Mouse (Mus musculus) intestine, embryonic 16.5 days (tissue): ENCODE data around the gene Slc5a2. TPM values are rescaled to one million over a fixed set of nuclear protein-coding genes. Genes with fewer than 3 reads are reported as not detected.

Experiments
- ATAC-seq: fragments of 200-750 bp; cut with Nextera tagmentation; 2 replicates; pipeline ENCODE4 v1.8.0; 2017; ENCODE audit warnings: moderate TSS enrichment, moderate library complexity
- H3K27ac ChIP-seq: fragments of 300-500 bp; sonication (generic); 2 replicates; pipeline ENCODE4 v1.5.1; 2014; ENCODE audit warnings: mild to moderate bottlenecking, low read length
- H3K27me3 ChIP-seq: fragments of 300-500 bp; sonication (generic); replicated peaks from 2 replicates; pipeline ENCODE4 v1.6.1; 2014; ENCODE audit warnings: low read length, control low read depth, mixed read lengths; ENCODE audit not compliant: control insufficient read depth, insufficient read depth
- H3K36me3 ChIP-seq: fragments of 300-500 bp; sonication (generic); 2 replicates; pipeline ENCODE4 v1.6.1; 2014; ENCODE audit warnings: low read length, control low read depth; ENCODE audit not compliant: control insufficient read depth, insufficient read depth
- H3K4me1 ChIP-seq: fragments of 300-500 bp; sonication (generic); 2 replicates; pipeline ENCODE4 v1.6.1; 2014; ENCODE audit warnings: low read length, control low read depth, mixed read lengths; ENCODE audit not compliant: control insufficient read depth, insufficient read depth
- H3K4me2 ChIP-seq: fragments of 300-500 bp; sonication (generic); 2 replicates; pipeline ENCODE4 v1.6.1; 2014; ENCODE audit warnings: low read depth, low read length, control low read depth
- H3K4me3 ChIP-seq: fragments of 300-500 bp; sonication (generic); 2 replicates; pipeline ENCODE4 v1.5.1; 2014; ENCODE audit warnings: mild to moderate bottlenecking, low read length
- H3K9ac ChIP-seq: fragments of 300-500 bp; sonication (generic); 2 replicates; pipeline ENCODE4 v1.6.1; 2014; ENCODE audit warnings: low read depth, low read length
- H3K9me3 ChIP-seq: fragments of 300-500 bp; sonication (generic); 2 replicates; pipeline ENCODE4 v1.6.1; 2016; ENCODE audit warnings: low read length, control low read depth; ENCODE audit not compliant: control insufficient read depth
- WGBS: fragments of 180-500 bp; shearing (Covaris S2); extraction: QIAGEN DNeasy Blood & Tissue Kit; methylation state at CpG from one replicate; pipeline ENCODE4 v1.1.7; 2014; 5-methylcytosine and 5-hydroxymethylcytosine counted together
- polyA plus RNA-seq: library from polyadenylated mRNA; unstranded; fragments of >200 nt; fragmentation: Nextera tagmentation; extraction: Ambion mirVana; gene quantifications from 2 replicates; pipeline ENCODE4 v1.2.1, GENCODE M21; 2015

Slc5a2 gene
- polyA plus RNA-seq, 1 experiment from 2014 or later: not detected

- WGBS: 69% methylated on average over 13 of the region's 13 CpGs
- no peak for ATAC-seq
Observed at GRCm38 (mm10) chr7:128267391-128267790, 1.9 kb downstream of the Slc5a2 start.

GRCm38 (mm10) chr7:128267813-128268212, 2.4 kb downstream of the Slc5a2 start:
- 76% methylated on average over 7 of the region's 7 CpGs for WGBS
- peaks cover 5% of the 10 kb centered on the region; the same call in 1 of the 2 replicates for H3K4me1 ChIP-seq
- no peaks in the 10 kb centered on the region for H3K9me3 ChIP-seq
- no peak overlapping the region for H3K9ac ChIP-seq
- peaks cover 10% of the 10 kb centered on the region; the same call in 1 of the 2 replicates for H3K36me3 ChIP-seq
- H3K4me3 ChIP-seq: no peak overlapping the region
- no peak overlapping the region for H3K4me2 ChIP-seq
- H3K27ac ChIP-seq: no peak overlapping the region
- no peaks in the 10 kb centered on the region for H3K27me3 ChIP-seq
- no peak for ATAC-seq

More at GRCm38 (mm10) chr7:128267391-128267790, 1.9 kb downstream of the Slc5a2 start:
- Histone ChIP-seq H3K4me2 (no peak overlapping the region), H3K9me3 (no peaks in the 10 kb centered on the region), H3K9ac (no peak overlapping the region), H3K4me3 (no peak overlapping the region), H3K4me1 (peaks cover 5% of the 10 kb centered on the region; the same call in 1 of the 2 replicates), H3K27me3 (no peaks in the 10 kb centered on the region), H3K27ac (no peak overlapping the region), H3K36me3 (peaks cover 9% of the 10 kb centered on the region; the same call in 1 of the 2 replicates)

- peaks cover 24% of the 10 kb centered on the region; the same call in 1 of the 2 replicates for H3K36me3 ChIP-seq
- no peak overlapping the region for H3K4me3 ChIP-seq
- H3K9ac ChIP-seq: no peak overlapping the region
- ATAC-seq: peak; percentile 95
- H3K27ac ChIP-seq: no peak overlapping the region
- H3K4me1 ChIP-seq: peaks cover 5% of the 10 kb centered on the region; the same call in 1 of the 2 replicates
- no peaks in the 10 kb centered on the region for H3K9me3 ChIP-seq
- no peaks in the 10 kb centered on the region for H3K27me3 ChIP-seq
- H3K4me2 ChIP-seq: no peak overlapping the region
- WGBS: 47% methylated on average over 13 of the region's 13 CpGs
Observed at GRCm38 (mm10) chr7:128270431-128270850, 5.0 kb downstream of the Slc5a2 start.

- Histone ChIP-seq H3K4me2 (no peak overlapping the region), H3K36me3 (peaks cover 29% of the 10 kb centered on the region), H3K27me3 (no peaks in the 10 kb centered on the region), H3K4me1 (peaks cover 5% of the 10 kb centered on the region; the same call in 1 of the 2 replicates), H3K27ac (no peak overlapping the region), H3K9me3 (no peaks in the 10 kb centered on the region), H3K4me3 (no peak overlapping the region), H3K9ac (no peak overlapping the region)
- WGBS: 91% methylated on average over 9 of the region's 9 CpGs
- ATAC-seq: no peak
Observed at GRCm38 (mm10) chr7:128271496-128271895, 6.0 kb downstream of the Slc5a2 start.

GRCm38 (mm10) chr7:128276051-128276450, 10.6 kb downstream of the Slc5a2 start:
- 91% methylated on average over 6 of the region's 6 CpGs for WGBS
- no peak for ATAC-seq
- Histone ChIP-seq H3K4me2 (no peak overlapping the region), H3K9me3 (no peaks in the 10 kb centered on the region), H3K4me3 (no peak overlapping the region), H3K27me3 (no peaks in the 10 kb centered on the region), H3K36me3 (peaks cover 29% of the 10 kb centered on the region), H3K27ac (no peak overlapping the region), H3K4me1 (0 out of 2 replicates have a peak, but pooled peaks cover 2% of the 10 kb centered on the region), H3K9ac (no peak overlapping the region)

- peaks cover 12% of the 10 kb centered on the region for H3K36me3 ChIP-seq
- H3K27ac ChIP-seq: no peak overlapping the region
Observed at GRCm38 (mm10) chr7:128279750-128280149, 14.3 kb downstream of the Slc5a2 start.

GRCm38 (mm10) chr7:128281765-128282164, 16.3 kb downstream of the Slc5a2 start:
- Histone ChIP-seq H3K4me2 (no peak overlapping the region), H3K27ac (no peak overlapping the region), H3K9me3 (no peaks in the 10 kb centered on the region), H3K4me3 (no peak overlapping the region), H3K4me1 (peaks cover 13% of the 10 kb centered on the region; the same call in 1 of the 2 replicates), H3K36me3 (peaks cover 3% of the 10 kb centered on the region; the same call in 1 of the 2 replicates), H3K9ac (no peak overlapping the region), H3K27me3 (no peaks in the 10 kb centered on the region)
- WGBS: 88% methylated on average over 11 of the region's 11 CpGs
- no peak for ATAC-seq

More at GRCm38 (mm10) chr7:128279750-128280149, 14.3 kb downstream of the Slc5a2 start:
- peak; percentile 55 for ATAC-seq
- 81% methylated on average over 4 of the region's 4 CpGs for WGBS
- Histone ChIP-seq H3K9me3 (no peaks in the 10 kb centered on the region), H3K4me1 (peaks cover 13% of the 10 kb centered on the region; the same call in 1 of the 2 replicates), H3K9ac (no peak overlapping the region), H3K27me3 (no peaks in the 10 kb centered on the region), H3K4me2 (no peak overlapping the region), H3K4me3 (no peak overlapping the region)

GRCm38 (mm10) chr7:128282532-128283244, 17.2 kb downstream of the Slc5a2 start:
- peak overlapping the region; percentile 70 for H3K27ac ChIP-seq

GRCm38 (mm10) chr7:128284047-128284446, 18.6 kb downstream of the Slc5a2 start:
- 49% methylated on average over 5 of the region's 5 CpGs for WGBS
- no peak for ATAC-seq

More at GRCm38 (mm10) chr7:128282532-128283244, 17.2 kb downstream of the Slc5a2 start:
- 31% methylated on average over 7 of the region's 7 CpGs for WGBS
- H3K4me3 ChIP-seq: no peak overlapping the region
- ATAC-seq: 0 out of 2 replicates have a peak, but pooled peaks have one; percentile 57
- H3K4me1 ChIP-seq: peaks cover 13% of the 10 kb centered on the region; the same call in 1 of the 2 replicates
- H3K9me3 ChIP-seq: no peaks in the 10 kb centered on the region
- no peaks in the 10 kb centered on the region for H3K27me3 ChIP-seq
- peaks cover 5% of the 10 kb centered on the region; the same call in 1 of the 2 replicates for H3K36me3 ChIP-seq
- H3K4me2 ChIP-seq: no peak overlapping the region
- H3K9ac ChIP-seq: 0 out of 2 replicates have a peak overlapping the region, but pooled peaks have one; percentile 7

More at GRCm38 (mm10) chr7:128284047-128284446, 18.6 kb downstream of the Slc5a2 start:
- H3K36me3 ChIP-seq: peaks cover 5% of the 10 kb centered on the region; the same call in 1 of the 2 replicates
- peak overlapping the region; percentile 9; the same call in 1 of the 2 replicates for H3K27ac ChIP-seq
- H3K4me1 ChIP-seq: peaks cover 20% of the 10 kb centered on the region
- H3K4me3 ChIP-seq: no peak overlapping the region
- H3K4me2 ChIP-seq: no peak overlapping the region
- H3K9ac ChIP-seq: no peak overlapping the region
- no peaks in the 10 kb centered on the region for H3K9me3 ChIP-seq
- no peaks in the 10 kb centered on the region for H3K27me3 ChIP-seq
